Mouse (Mus musculus) lung, embryonic 16.5 days (tissue): ENCODE measurements around the gene Ptprb. TPM values are rescaled to one million over a fixed set of nuclear protein-coding genes. Genes with fewer than 3 reads are reported as not detected.
A peak's percentile ranks its signal among the peaks of the same experiment; 100 is the strongest.

Experiments used
- ATAC-seq: fragments of 200-750 bp; cut with Nextera tagmentation; 2 replicates; pipeline ENCODE4 v1.8.0; 2017; ENCODE audit warnings: low read depth, mild to moderate bottlenecking, moderate library complexity
- H3K27ac ChIP-seq: fragments of 300-500 bp; sonication (generic); 2 replicates; pipeline ENCODE4 v1.5.1; 2014; ENCODE audit warnings: mild to moderate bottlenecking, control low read depth, low read length
- H3K27me3 ChIP-seq: fragments of 300-500 bp; sonication (generic); 2 replicates; pipeline ENCODE4 v1.6.1; 2014; ENCODE audit warnings: low read depth, low read length, mixed read lengths; ENCODE audit not compliant: control insufficient read depth, insufficient read depth
- H3K36me3 ChIP-seq: fragments of 300-500 bp; sonication (generic); 2 replicates; pipeline ENCODE4 v1.6.1; 2014; ENCODE audit warnings: low read length; ENCODE audit not compliant: control insufficient read depth, insufficient read depth
- H3K4me1 ChIP-seq: fragments of 300-500 bp; sonication (generic); replicated peaks from 2 replicates; pipeline ENCODE4 v1.6.1; 2014; ENCODE audit warnings: low read length, mixed read lengths; ENCODE audit not compliant: control insufficient read depth, insufficient read depth
- H3K4me2 ChIP-seq: fragments of 300-500 bp; sonication (generic); 2 replicates; pipeline ENCODE4 v1.6.1; 2014; ENCODE audit warnings: low read depth, low read length, control low read depth
- H3K4me3 ChIP-seq: fragments of 300-500 bp; sonication (generic); 2 replicates; pipeline ENCODE4 v1.5.1; 2014; ENCODE audit warnings: mild to moderate bottlenecking, low read length, control low read depth
- H3K9ac ChIP-seq: fragments of 300-500 bp; sonication (generic); 2 replicates; pipeline ENCODE4 v1.6.1; 2014; ENCODE audit warnings: low read length, control low read depth
- H3K9me3 ChIP-seq: fragments of 300-500 bp; sonication (generic); 2 replicates; pipeline ENCODE4 v1.6.1; 2016; ENCODE audit warnings: low read length; ENCODE audit not compliant: control insufficient read depth
- WGBS: fragments of 180-500 bp; shearing (Covaris S2); extraction: QIAGEN DNeasy Blood & Tissue Kit; methylation state at CpG from one replicate; pipeline ENCODE4 v1.1.7; 2014; 5-methylcytosine and 5-hydroxymethylcytosine counted together
- polyA plus RNA-seq: library from polyadenylated mRNA; unstranded; fragments of >200 nt; fragmentation: Nextera tagmentation; extraction: Ambion mirVana; gene quantifications from 2 replicates; pipeline ENCODE4 v1.2.1, GENCODE M21; 2015

Gene Ptprb
- polyA plus RNA-seq, 1 experiment from 2014 or later = 17.1 TPM

DNA sequence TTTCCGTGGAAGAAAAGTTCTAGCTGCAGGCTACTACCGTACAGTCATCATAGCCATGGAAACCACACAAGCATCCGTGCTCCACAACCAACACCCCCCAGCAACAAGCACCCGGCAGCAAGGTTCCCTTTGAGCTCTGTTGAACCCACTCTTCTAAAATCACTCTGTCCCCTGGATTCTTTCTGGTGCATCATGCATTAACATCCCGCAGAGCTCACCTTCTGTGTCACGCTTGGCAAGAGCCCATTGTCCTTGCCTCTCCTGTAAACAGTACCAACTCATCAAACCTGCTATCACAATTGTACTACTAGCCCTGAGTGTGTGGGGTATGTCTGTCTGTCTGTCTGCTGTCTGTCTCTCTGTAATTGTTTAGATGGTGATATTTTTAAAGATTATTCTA is 98.8 kb downstream of the Ptprb start:
- Histone ChIP-seq H3K4me1 (peaks cover 4% of the 10 kb centered on the region; the same call in 1 of the 2 replicates), H3K27me3 (no peaks in the 10 kb centered on the region), H3K4me2 (no peak overlapping the region), H3K9ac (no peak overlapping the region), H3K36me3 (no peaks in the 10 kb centered on the region), H3K9me3 (no peaks in the 10 kb centered on the region), H3K27ac (no peak overlapping the region), H3K4me3 (no peak overlapping the region)
- 91% methylated on average over 6 of the region's 6 CpGs for WGBS
- no peak for ATAC-seq

DNA sequence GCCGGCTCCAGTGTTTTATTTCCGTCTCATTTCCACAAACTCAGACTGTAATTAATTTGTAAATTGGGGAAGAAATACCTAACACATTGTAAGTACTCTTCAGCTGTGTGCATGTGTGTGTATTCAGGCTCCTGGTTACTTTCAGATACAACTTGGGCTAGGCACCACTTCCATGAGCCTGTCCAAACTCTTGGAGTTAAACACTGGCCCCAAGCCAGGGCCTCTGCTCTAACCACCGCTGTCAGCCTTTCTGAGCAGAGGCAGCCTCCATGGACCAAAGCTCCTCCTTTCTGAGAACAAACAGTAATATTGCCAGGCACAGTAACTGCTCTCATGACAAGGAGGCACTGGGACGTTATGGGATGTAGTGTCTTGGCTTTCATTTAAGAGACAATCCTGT is 101.5 kb downstream of the Ptprb start:
- no peak overlapping the region for H3K9ac ChIP-seq
- H3K9me3 ChIP-seq = no peaks in the 10 kb centered on the region
- H3K36me3 ChIP-seq = no peaks in the 10 kb centered on the region
- H3K4me2 ChIP-seq = no peak overlapping the region
- H3K27ac ChIP-seq = no peak overlapping the region
- peaks cover 4% of the 10 kb centered on the region; the same call in 1 of the 2 replicates for H3K4me1 ChIP-seq
- H3K27me3 ChIP-seq = no peaks in the 10 kb centered on the region
- WGBS = 49% methylated on average over 4 of the region's 4 CpGs
- no peak overlapping the region for H3K4me3 ChIP-seq
- ATAC-seq = peak; percentile 62; the same call in 1 of the 2 replicates

DNA sequence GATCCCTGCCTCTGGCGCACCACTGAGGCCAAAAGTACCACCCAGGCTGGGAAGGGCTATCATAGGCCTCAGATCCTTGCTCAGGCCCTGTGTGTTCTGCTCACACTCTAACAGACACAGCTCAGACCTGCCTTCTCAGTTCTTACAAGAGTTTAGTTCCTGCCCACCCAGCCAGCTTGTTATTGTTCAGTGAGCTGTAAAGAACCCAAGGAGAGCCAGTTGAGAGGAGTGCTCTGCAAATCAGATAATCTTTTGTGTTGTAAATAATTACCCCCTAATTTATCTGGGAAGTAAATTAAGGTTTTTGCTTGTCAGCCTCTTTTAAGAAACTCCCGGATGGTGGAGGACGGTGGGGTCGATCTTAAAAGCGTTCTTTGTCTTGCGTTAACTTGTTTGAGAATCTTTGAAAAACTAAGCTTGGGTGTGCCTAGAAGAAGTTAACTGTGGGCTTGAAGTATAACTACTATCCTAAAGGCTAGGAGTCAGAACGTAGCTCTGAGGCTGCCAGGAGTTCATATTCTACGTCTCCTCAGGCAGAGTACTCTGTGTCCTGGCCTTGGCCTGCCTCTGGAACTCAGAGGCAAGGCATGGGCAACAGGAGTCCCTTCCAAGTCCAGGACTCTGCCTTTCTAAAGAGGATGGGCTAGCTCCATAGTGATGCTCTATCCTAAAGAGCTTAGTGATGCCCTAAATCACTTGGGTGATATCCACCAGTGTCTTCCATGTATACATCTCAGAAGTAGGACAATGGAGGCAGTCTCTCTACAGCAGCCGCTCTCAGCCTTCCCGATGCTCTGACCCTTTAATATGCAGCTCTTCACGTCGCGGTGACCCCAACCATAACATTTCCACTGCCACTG is 107.7 kb downstream of the Ptprb start:
- no peak overlapping the region for H3K27ac ChIP-seq

DNA sequence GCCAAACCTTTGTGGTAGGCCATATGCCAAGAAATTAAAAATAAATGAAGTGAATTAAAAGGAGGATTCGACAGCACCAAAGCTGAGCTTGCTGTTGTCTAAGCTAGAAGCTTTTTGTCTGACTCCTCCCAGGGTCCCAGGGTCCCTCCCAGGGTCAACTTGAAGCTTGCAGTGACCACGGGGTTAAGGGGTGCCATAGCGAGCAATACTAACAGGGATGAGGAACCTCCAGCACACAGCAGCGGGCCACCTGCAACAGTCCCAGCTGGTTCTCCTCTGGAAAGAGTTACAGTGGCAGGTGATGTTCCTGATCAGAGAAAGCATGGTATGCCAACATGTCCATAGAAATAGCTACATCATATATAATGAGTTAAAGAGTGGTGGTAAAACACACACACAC is 109.1 kb downstream of the Ptprb start:
- Histone ChIP-seq H3K4me1 (no peaks in the 10 kb centered on the region), H3K4me3 (no peak overlapping the region), H3K4me2 (no peak overlapping the region), H3K36me3 (no peaks in the 10 kb centered on the region), H3K27ac (no peak overlapping the region), H3K9ac (no peak overlapping the region), H3K27me3 (no peaks in the 10 kb centered on the region), H3K9me3 (no peaks in the 10 kb centered on the region)
- WGBS = 58% methylated on average over 4 of the region's 4 CpGs
- no peak for ATAC-seq

More for the DNA sequence above, 107.7 kb downstream of the Ptprb start:
- H3K4me2 ChIP-seq = no peak overlapping the region
- no peaks in the 10 kb centered on the region for H3K36me3 ChIP-seq
- no peaks in the 10 kb centered on the region for H3K4me1 ChIP-seq
- WGBS = 78% methylated on average over 13 of the region's 13 CpGs
- ATAC-seq = no peak
- H3K27me3 ChIP-seq = no peaks in the 10 kb centered on the region
- no peak overlapping the region for H3K4me3 ChIP-seq
- H3K9me3 ChIP-seq = no peaks in the 10 kb centered on the region
- H3K9ac ChIP-seq = no peak overlapping the region

DNA sequence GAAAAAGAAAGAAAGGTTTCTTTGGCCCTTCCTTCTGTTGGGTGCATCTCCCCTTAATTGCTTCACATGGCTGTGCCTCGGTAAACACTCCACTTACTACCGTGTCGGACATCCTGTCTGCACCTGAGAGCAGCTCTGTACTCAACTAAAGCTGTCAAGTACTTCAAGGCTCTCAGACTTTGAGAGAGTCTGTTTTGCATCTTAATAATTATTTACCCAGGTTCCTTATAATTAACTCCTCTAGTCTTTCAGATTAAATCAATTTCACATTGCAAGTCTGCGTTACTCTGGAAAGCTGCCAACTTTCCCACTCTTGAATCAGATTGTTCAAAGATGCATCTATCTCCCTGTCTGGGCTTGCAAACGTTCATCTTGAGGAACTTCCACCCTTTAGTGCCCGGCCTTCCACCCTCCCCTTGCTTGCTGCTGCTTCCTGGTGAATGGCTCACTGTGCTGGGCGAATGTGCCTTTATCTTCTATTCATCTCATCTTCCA is 111.1 kb downstream of the Ptprb start:
- H3K27ac ChIP-seq = no peak overlapping the region
- no peaks in the 10 kb centered on the region for H3K9me3 ChIP-seq
- WGBS = 14% methylated on average over 7 of the region's 7 CpGs
- no peaks in the 10 kb centered on the region for H3K36me3 ChIP-seq
- no peak overlapping the region for H3K4me2 ChIP-seq
- ATAC-seq = no peak
- no peak overlapping the region for H3K9ac ChIP-seq
- no peaks in the 10 kb centered on the region for H3K27me3 ChIP-seq
- no peak overlapping the region for H3K4me3 ChIP-seq
- H3K4me1 ChIP-seq = no peaks in the 10 kb centered on the region

DNA sequence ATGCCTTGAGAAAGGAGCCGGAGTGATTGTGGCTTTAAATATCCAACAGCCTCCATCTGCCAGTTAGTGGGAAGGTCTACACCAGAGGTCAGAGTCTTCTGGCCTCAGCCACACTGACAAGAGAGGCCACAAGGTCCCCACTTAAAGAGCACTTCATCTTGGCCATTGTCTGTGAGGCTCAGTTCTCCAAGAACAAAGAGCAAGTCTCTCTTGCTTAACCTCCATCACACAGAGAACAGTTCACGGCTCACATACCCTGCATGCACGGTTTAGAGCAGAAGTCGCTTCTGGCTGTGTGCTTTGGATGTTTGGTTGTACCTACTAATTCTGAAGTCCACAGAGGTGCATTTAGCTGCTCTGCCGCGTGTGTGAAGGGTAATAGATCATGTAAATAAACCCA is 113.5 kb downstream of the Ptprb start:
- H3K9ac ChIP-seq = no peak overlapping the region
- H3K36me3 ChIP-seq = no peaks in the 10 kb centered on the region
- no peak overlapping the region for H3K4me2 ChIP-seq
- 51% methylated on average over 6 of the region's 6 CpGs for WGBS
- H3K9me3 ChIP-seq = no peaks in the 10 kb centered on the region
- no peak overlapping the region for H3K27ac ChIP-seq
- no peaks in the 10 kb centered on the region for H3K27me3 ChIP-seq
- H3K4me3 ChIP-seq = no peak overlapping the region
- peaks cover 3% of the 10 kb centered on the region; the same call in 1 of the 2 replicates for H3K4me1 ChIP-seq
- ATAC-seq = no peak

DNA sequence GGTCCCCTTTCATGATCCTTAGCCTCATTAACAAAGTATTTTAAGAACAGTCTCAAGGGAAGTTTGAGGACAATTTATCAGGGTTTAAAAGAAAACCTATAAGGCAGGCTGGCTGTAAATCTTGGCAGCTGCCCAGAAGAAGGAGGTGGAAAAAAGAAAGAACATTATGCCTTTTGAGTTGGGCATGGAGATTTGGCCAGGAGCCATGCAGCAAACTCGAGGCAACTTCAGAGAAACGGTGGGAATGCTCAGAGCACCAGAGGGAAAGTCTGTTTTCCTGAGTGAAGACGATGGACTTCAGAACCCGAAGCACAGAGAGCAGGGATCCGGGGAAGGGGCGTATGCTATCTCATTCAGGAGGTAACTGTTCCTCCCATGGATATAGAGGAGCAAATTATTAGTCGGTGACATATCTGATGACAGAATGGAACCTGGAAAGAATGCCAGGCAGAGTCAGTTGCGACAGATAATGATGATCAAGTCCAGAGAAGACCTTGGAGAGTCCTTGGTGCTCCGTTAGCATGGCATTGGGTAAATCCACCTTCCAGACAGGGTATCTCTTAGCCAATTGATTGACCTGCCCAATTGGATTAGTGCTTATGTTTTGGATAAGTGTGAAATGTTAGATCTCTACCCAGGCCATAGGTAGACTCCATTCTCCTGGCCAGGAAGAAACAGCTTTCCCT is 118.6 kb downstream of the Ptprb start:
- no peaks in the 10 kb centered on the region for H3K27me3 ChIP-seq
- H3K27ac ChIP-seq = no peak overlapping the region
- no peaks in the 10 kb centered on the region for H3K36me3 ChIP-seq
- H3K4me3 ChIP-seq = no peak overlapping the region
- 51% methylated on average over 9 of the region's 9 CpGs for WGBS
- H3K4me2 ChIP-seq = no peak overlapping the region
- H3K9me3 ChIP-seq = no peaks in the 10 kb centered on the region
- peaks cover 9% of the 10 kb centered on the region; the same call in 1 of the 2 replicates for H3K4me1 ChIP-seq
- no peak for ATAC-seq
- no peak overlapping the region for H3K9ac ChIP-seq

DNA sequence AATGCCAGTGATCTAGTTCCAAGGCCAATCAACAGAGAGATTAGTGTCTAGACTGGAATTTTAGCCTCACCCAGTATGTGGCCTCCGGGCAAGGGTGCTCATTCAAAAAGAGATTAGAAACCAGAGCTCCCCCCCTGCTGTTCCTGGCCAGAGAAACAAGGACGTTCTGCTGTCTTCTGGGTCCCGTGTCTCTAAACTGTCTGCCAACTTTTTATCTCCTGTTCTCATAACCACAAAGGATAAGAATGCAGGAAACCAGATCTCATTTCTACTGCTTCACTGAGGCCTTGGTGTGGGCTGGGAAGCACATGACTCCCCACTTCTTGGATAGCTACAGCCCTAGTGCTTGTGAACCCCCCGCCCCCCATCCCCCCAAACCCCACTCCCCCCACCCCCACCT is 119.3 kb downstream of the Ptprb start:
- H3K9ac ChIP-seq = no peak overlapping the region
- H3K4me3 ChIP-seq = no peak overlapping the region
- ATAC-seq = no peak
- H3K27ac ChIP-seq = no peak overlapping the region
- no peaks in the 10 kb centered on the region for H3K27me3 ChIP-seq
- H3K36me3 ChIP-seq = no peaks in the 10 kb centered on the region
- H3K4me1 ChIP-seq = peaks cover 9% of the 10 kb centered on the region; the same call in 1 of the 2 replicates
- 21% methylated on average over 3 of the region's 4 CpGs for WGBS
- H3K4me2 ChIP-seq = no peak overlapping the region
- no peaks in the 10 kb centered on the region for H3K9me3 ChIP-seq

DNA sequence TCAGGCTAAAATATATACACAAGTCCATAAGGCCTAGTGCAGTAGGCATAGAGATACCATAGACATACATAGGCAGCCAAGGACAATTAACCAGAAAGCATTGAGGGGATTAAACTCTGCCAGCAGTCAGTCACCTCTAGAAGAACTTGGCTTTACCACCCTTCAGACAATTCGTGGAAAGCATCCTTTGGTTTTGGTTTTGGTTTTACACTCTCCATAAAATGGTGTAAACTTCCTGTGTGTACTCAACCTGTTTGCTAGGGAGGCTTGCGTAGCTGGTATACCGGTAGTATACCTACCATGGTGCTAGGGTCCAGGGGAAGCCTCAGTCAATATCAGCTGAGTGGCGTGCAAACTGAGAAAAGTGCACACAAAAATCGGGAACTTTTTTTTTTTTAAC is 121.0 kb downstream of the Ptprb start:
- Histone ChIP-seq H3K36me3 (no peaks in the 10 kb centered on the region), H3K9me3 (no peaks in the 10 kb centered on the region), H3K4me1 (peaks cover 9% of the 10 kb centered on the region; the same call in 1 of the 2 replicates), H3K9ac (no peak overlapping the region), H3K27me3 (no peaks in the 10 kb centered on the region), H3K4me2 (no peak overlapping the region), H3K4me3 (no peak overlapping the region), H3K27ac (no peak overlapping the region)
- WGBS = 74% methylated on average over 5 of the region's 5 CpGs
- no peak for ATAC-seq
